Mouse (Mus musculus): ENCODE data around the gene Lpar5. TPM values are rescaled to one million over a fixed set of nuclear protein-coding genes. Genes with fewer than 3 reads are reported as not detected.

The Lpar5 gene
- total RNA-seq, 1 experiment from 2014 or later, result 8.8 TPM

- ATAC-seq (replicated peaks in 1 of 2; ENCODE audit: insufficient read depth in 1 of 2, low FRiP score in 2 of 2, low TSS enrichment in 1 of 2, low read depth in 1 of 2, poor library complexity in 2 of 2, severe bottlenecking in 2 of 2), result peak; percentile 18 to 33; a peak in 2 of 4 replicates
Measured at GRCm38 (mm10) chr6:125073825-125074224, 6.1 kb downstream of the Lpar5 start.

- ATAC-seq (replicated peaks in 1 of 2; ENCODE audit: insufficient read depth in 1 of 2, low FRiP score in 2 of 2, low TSS enrichment in 1 of 2, low read depth in 1 of 2, poor library complexity in 2 of 2, severe bottlenecking in 2 of 2), result no peak
Measured at GRCm38 (mm10) chr6:125081394-125081793, 13.7 kb downstream of the Lpar5 start.

GRCm38 (mm10) chr6:125081797-125082560 is 14.3 kb downstream of the Lpar5 start:
- ATAC-seq (replicated peaks in 1 of 2; ENCODE audit: insufficient read depth in 1 of 2, low FRiP score in 2 of 2, low TSS enrichment in 1 of 2, low read depth in 1 of 2, poor library complexity in 2 of 2, severe bottlenecking in 2 of 2), result no peak

GRCm38 (mm10) chr6:125082801-125083386 is 15.2 kb downstream of the Lpar5 start:
- ATAC-seq (replicated peaks in 1 of 2; ENCODE audit: insufficient read depth in 1 of 2, low FRiP score in 2 of 2, low TSS enrichment in 1 of 2, low read depth in 1 of 2, poor library complexity in 2 of 2, severe bottlenecking in 2 of 2), result no peak

GRCm38 (mm10) chr6:125084424-125084823 is 16.7 kb downstream of the Lpar5 start:
- ATAC-seq (replicated peaks in 1 of 2; ENCODE audit: insufficient read depth in 1 of 2, low FRiP score in 2 of 2, low TSS enrichment in 1 of 2, low read depth in 1 of 2, poor library complexity in 2 of 2, severe bottlenecking in 2 of 2), result peak; percentile 44 to 52; a peak in 3 of 4 replicates

GRCm38 (mm10) chr6:125087937-125088336 is 20.2 kb downstream of the Lpar5 start:
- ATAC-seq (replicated peaks in 1 of 2; ENCODE audit: insufficient read depth in 1 of 2, low FRiP score in 2 of 2, low TSS enrichment in 1 of 2, low read depth in 1 of 2, poor library complexity in 2 of 2, severe bottlenecking in 2 of 2), result no peak

- peak; percentile 66 to 69 for ATAC-seq (replicated peaks in 1 of 2; ENCODE audit: insufficient read depth in 1 of 2, low FRiP score in 2 of 2, low TSS enrichment in 1 of 2, low read depth in 1 of 2, poor library complexity in 2 of 2, severe bottlenecking in 2 of 2)
Measured at GRCm38 (mm10) chr6:125088561-125089321, 21.0 kb downstream of the Lpar5 start.

GRCm38 (mm10) chr6:125089521-125090321 is 22.0 kb downstream of the Lpar5 start:
- ATAC-seq (replicated peaks in 1 of 2; ENCODE audit: insufficient read depth in 1 of 2, low FRiP score in 2 of 2, low TSS enrichment in 1 of 2, low read depth in 1 of 2, poor library complexity in 2 of 2, severe bottlenecking in 2 of 2), result peak; percentile 29 to 40

- no peak for ATAC-seq (replicated peaks in 1 of 2; ENCODE audit: insufficient read depth in 1 of 2, low FRiP score in 2 of 2, low TSS enrichment in 1 of 2, low read depth in 1 of 2, poor library complexity in 2 of 2, severe bottlenecking in 2 of 2)
Measured at GRCm38 (mm10) chr6:125090341-125091085, 22.8 kb downstream of the Lpar5 start.

- ATAC-seq (replicated peaks in 1 of 2; ENCODE audit: insufficient read depth in 1 of 2, low FRiP score in 2 of 2, low TSS enrichment in 1 of 2, low read depth in 1 of 2, poor library complexity in 2 of 2, severe bottlenecking in 2 of 2), result no peak
Measured at GRCm38 (mm10) chr6:125092372-125092771, 24.7 kb downstream of the Lpar5 start.

GRCm38 (mm10) chr6:125094843-125095242 is 27.1 kb downstream of the Lpar5 start:
- no peak for ATAC-seq (replicated peaks in 1 of 2; ENCODE audit: insufficient read depth in 1 of 2, low FRiP score in 2 of 2, low TSS enrichment in 1 of 2, low read depth in 1 of 2, poor library complexity in 2 of 2, severe bottlenecking in 2 of 2)

GRCm38 (mm10) chr6:125095391-125096278 is 27.9 kb downstream of the Lpar5 start, which contains the start of gene Chd4:
Chd4 (plus strand) TSS chr6:125095981.
- ATAC-seq (replicated peaks in 1 of 2; ENCODE audit: insufficient read depth in 1 of 2, low FRiP score in 2 of 2, low TSS enrichment in 1 of 2, low read depth in 1 of 2, poor library complexity in 2 of 2, severe bottlenecking in 2 of 2), result peak; percentile 20 to 49; a peak in 3 of 4 replicates

- ATAC-seq (replicated peaks in 1 of 2; ENCODE audit: insufficient read depth in 1 of 2, low FRiP score in 2 of 2, low TSS enrichment in 1 of 2, low read depth in 1 of 2, poor library complexity in 2 of 2, severe bottlenecking in 2 of 2), result no peak
Measured at GRCm38 (mm10) chr6:125096279-125096596, 28.5 kb downstream of the Lpar5 start.

GRCm38 (mm10) chr6:125096597-125097345 is 29.1 kb downstream of the Lpar5 start:
- peak in 1 of 2 experiments; percentile 8; a peak in 1 of 4 replicates for ATAC-seq (replicated peaks in 1 of 2; ENCODE audit: insufficient read depth in 1 of 2, low FRiP score in 2 of 2, low TSS enrichment in 1 of 2, low read depth in 1 of 2, poor library complexity in 2 of 2, severe bottlenecking in 2 of 2)

- ATAC-seq (replicated peaks in 1 of 2; ENCODE audit: insufficient read depth in 1 of 2, low FRiP score in 2 of 2, low TSS enrichment in 1 of 2, low read depth in 1 of 2, poor library complexity in 2 of 2, severe bottlenecking in 2 of 2), result no peak
Measured at GRCm38 (mm10) chr6:125097346-125097689, 29.6 kb downstream of the Lpar5 start.
